Mouse (Mus musculus) CD8-positive naive resting alpha-beta T cell, adult 57 days (primary cell): ENCODE measurements around the gene Speer4d. TPM values are rescaled to one million over a fixed set of nuclear protein-coding genes. Genes with fewer than 3 reads are reported as not detected.

Experiments used
- total RNA-seq: library from RNA; stranded (reverse); gene quantifications from one replicate; pipeline ENCODE4 v1.2.4, GENCODE M21; 2023

Gene Speer4d
- total RNA-seq = not detected

GRCm38 (mm10) chr5:15618764-15619163, at the start of gene Speer4d:
Gene Speer4d (plus strand): TSS chr5:15619064.

GRCm38 (mm10) chr5:15577033-15577432, 41.8 kb upstream of the Speer4d start, which contains the start of gene Gm21083:
Gene Gm21083 (plus strand): TSS chr5:15577333.

GRCm38 (mm10) chr5:15656959-15657358, 38.1 kb downstream of the Speer4d start, which contains the start of gene 4930572O03Rik:
Gene 4930572O03Rik (minus strand): TSS chr5:15657059.

Other genes starting within 250 kb of the Speer4d start
- gene Gm21149, start 142.5 kb upstream of the Speer4d start, total RNA-seq = not detected
- gene Gm21190, start 89.8 kb upstream of the Speer4d start, total RNA-seq = not detected
- gene Gm21083, start 41.7 kb upstream of the Speer4d start, total RNA-seq = not detected
- gene 4930572O03Rik, start 38.0 kb downstream of the Speer4d start, total RNA-seq = not detected
- not detected for gene Speer4c, start 95.2 kb downstream of the Speer4d start, total RNA-seq